7 mouse cellular contexts compared by ENCODE assay signal in genomic region chr2:164822636-164823165, GRCm38 (mm10). TPM values are rescaled to one million over a fixed set of nuclear protein-coding genes. Genes with fewer than 3 reads are reported as not detected.
DNase-seq lines count a peak whose midpoint lies in the region; ATAC-seq lines count a peak whose summit lies in the region.

TSS of gene Zswim1 (plus strand) at chr2:164822686.

- WGBS in embryonic facial prominence, embryonic 12.5 days, result 1% methylated on average over 32 of the region's 32 CpGs
- WGBS in limb, embryonic 11.5 days, result 1% methylated on average over 32 of the region's 32 CpGs
- WGBS in midbrain, embryonic 14.5 days, result under 1% methylated on average over 32 of the region's 32 CpGs

- peak; percentile 99 for DNase-seq in adrenal gland, postnatal 25 days
- peak; percentile 100 for DNase-seq in heart, adult 11 months
- peak; percentile 100 for DNase-seq in kidney, adult 18-20 months
- DNase-seq in limb, embryonic 11.5 days (ENCODE audit: low spot score), result peak; percentile 100
- peak; percentile 98 for DNase-seq in midbrain, embryonic 14.5 days
- peak; percentile 97 to 100 for DNase-seq in spleen, adult 18-20 months

- no peaks in the 10 kb centered on the region for H3K9me3 ChIP-seq in embryonic facial prominence, embryonic 12.5 days
- H3K9me3 ChIP-seq in limb, embryonic 11.5 days (ENCODE audit: control insufficient read depth, low read length), result no peaks in the 10 kb centered on the region
- no peaks in the 10 kb centered on the region for H3K9me3 ChIP-seq in midbrain, embryonic 14.5 days (ENCODE audit: control insufficient read depth, low read length)

- peaks cover 8% of the 10 kb centered on the region; the same call in 1 of the 2 replicates for H3K4me1 ChIP-seq in embryonic facial prominence, embryonic 12.5 days
- H3K4me1 ChIP-seq in limb, embryonic 11.5 days (ENCODE audit: control insufficient read depth, insufficient read depth, low read length), result 0 out of 2 replicates have a peak, but pooled peaks cover 2% of the 10 kb centered on the region
- H3K4me1 ChIP-seq in midbrain, embryonic 14.5 days (ENCODE audit: control insufficient read depth, insufficient read depth, low read length), result peaks cover 5% of the 10 kb centered on the region; the same call in 1 of the 2 replicates

- peak within 1 kb of the TSS; percentile 71 for H3K4me3 ChIP-seq in embryonic facial prominence, embryonic 12.5 days
- peak within 1 kb of the TSS; percentile 64 for H3K4me3 ChIP-seq in limb, embryonic 11.5 days (ENCODE audit: low read depth, low read length)
- H3K4me3 ChIP-seq in midbrain, embryonic 14.5 days (replicated peaks; ENCODE audit: low read depth, low read length), result peak within 1 kb of the TSS; percentile 66

- H3K27ac ChIP-seq in embryonic facial prominence, embryonic 12.5 days, result peak within 1 kb of the TSS; percentile 84
- 0 out of 2 replicates have a peak within 1 kb of the TSS, but pooled peaks have one; percentile 23 for H3K27ac ChIP-seq in limb, embryonic 11.5 days (replicated peaks; ENCODE audit: low read depth, low read length)
- H3K27ac ChIP-seq in midbrain, embryonic 14.5 days (replicated peaks; ENCODE audit: low read depth, low read length), result peak within 1 kb of the TSS; percentile 92

- no peaks in the 10 kb centered on the region for H3K27me3 ChIP-seq in embryonic facial prominence, embryonic 12.5 days
- H3K27me3 ChIP-seq in limb, embryonic 11.5 days (ENCODE audit: control insufficient read depth, insufficient read depth, low read length), result no peaks in the 10 kb centered on the region
- no peaks in the 10 kb centered on the region for H3K27me3 ChIP-seq in midbrain, embryonic 14.5 days (ENCODE audit: control insufficient read depth, insufficient read depth, low read length)

- peak within 1 kb of the TSS; percentile 61 for H3K9ac ChIP-seq in embryonic facial prominence, embryonic 12.5 days
- H3K9ac ChIP-seq in limb, embryonic 11.5 days (ENCODE audit: low read length), result peak within 1 kb of the TSS; percentile 60
- H3K9ac ChIP-seq in midbrain, embryonic 14.5 days (replicated peaks; ENCODE audit: low read length), result peak within 1 kb of the TSS; percentile 69

- H3K4me2 ChIP-seq in embryonic facial prominence, embryonic 12.5 days (replicated peaks), result peak within 1 kb of the TSS; percentile 52
- peak within 1 kb of the TSS; percentile 54 for H3K4me2 ChIP-seq in limb, embryonic 11.5 days (ENCODE audit: low read depth, severe bottlenecking)
- H3K4me2 ChIP-seq in midbrain, embryonic 14.5 days (ENCODE audit: low read length), result peak within 1 kb of the TSS; percentile 67

- ATAC-seq in embryonic facial prominence, embryonic 12.5 days (ENCODE audit: insufficient number of reproducible peaks, insufficient read depth, low FRiP score, low TSS enrichment), result peak; percentile 99
- peak; percentile 100 for ATAC-seq in limb, embryonic 11.5 days (ENCODE audit: insufficient number of reproducible peaks, low FRiP score, low TSS enrichment, low read depth)
- ATAC-seq in midbrain, embryonic 14.5 days (ENCODE audit: low FRiP score, low TSS enrichment), result peak; percentile 99

- H3K36me3 ChIP-seq in embryonic facial prominence, embryonic 12.5 days, result peaks cover 41% of the 10 kb centered on the region
- H3K36me3 ChIP-seq in limb, embryonic 11.5 days (ENCODE audit: control insufficient read depth, insufficient read depth, low read length), result peaks cover 16% of the 10 kb centered on the region; the same call in 1 of the 2 replicates
- peaks cover 49% of the 10 kb centered on the region for H3K36me3 ChIP-seq in midbrain, embryonic 14.5 days (ENCODE audit: control insufficient read depth, insufficient read depth, low read length)

RNA-seq across cellular contexts. Expression of gene Zswim1, which starts in this region (rescaled TPM):
- total RNA-seq in adrenal gland, postnatal 25 days (2021), result 11.9 and 14.2 TPM in 2 replicates
- 17.9 and 20.8 TPM in 2 replicates for polyA plus RNA-seq in embryonic facial prominence, embryonic 12.5 days (2016; fragmentation: Nextera tagmentation; extraction: Ambion mirVana)
- polyA plus RNA-seq in limb, embryonic 11.5 days (2014; fragmentation: Nextera tagmentation; extraction: Ambion mirVana), result 22.3 and 22.4 TPM in 2 replicates
- polyA plus RNA-seq in midbrain, embryonic 14.5 days (2014; fragmentation: Nextera tagmentation; extraction: Ambion mirVana), result 27.8 and 30.5 TPM in 2 replicates

Comparison
In these comparisons a context has a peak if more than half of its experiments do, and no peak if none do; other contexts are left out.
1. Peak in every context shown above with its lines: DNase-seq, ATAC-seq, H3K4me3 ChIP-seq and H3K27ac ChIP-seq.
2. H3K27ac ChIP-seq: peak in every context shown above with its lines; median percentile 92 in midbrain, embryonic 14.5 days; 84 in embryonic facial prominence, embryonic 12.5 days; 23 in limb, embryonic 11.5 days.